ENCODE assay signal across 28 mouse cellular contexts in genomic region chrX:48181844-48182243, GRCm38 (mm10). TPM values are rescaled to one million over a fixed set of nuclear protein-coding genes. Genes with fewer than 3 reads are reported as not detected.
DNase-seq lines count a peak whose midpoint lies in the region; ATAC-seq and TF ChIP-seq lines count a peak whose summit lies in the region.
"Had no signal": no experiment of that assay in that cellular context is flagged by ENCODE, and none has a peak within 500 bp of the region (broad histone marks: within the 10 kb centered on the region; RNA-seq: fewer than 3 reads in every experiment).

No protein-coding gene starts in this region.

- H3K27me3 ChIP-seq in forebrain, postnatal 0 days (ENCODE audit: insufficient read depth, low read length) = no peaks in the 10 kb centered on the region
- H3K27me3 ChIP-seq in forebrain, embryonic 10.5 days (ENCODE audit: poor library complexity, severe bottlenecking) = no peaks in the 10 kb centered on the region
- H3K27me3 ChIP-seq: CH12.LX; embryonic facial prominence, embryonic 13.5 days; embryonic facial prominence, embryonic 15.5 days; forebrain, embryonic 13.5 days; forebrain, embryonic 15.5 days had no signal

- no peak for TF ChIP-seq CTCF in forebrain, postnatal 0 days (IDR thresholded peaks at IDR 0.05; ENCODE audit: low read depth)

- no peak overlapping the region for H3K27ac ChIP-seq in forebrain, postnatal 0 days (ENCODE audit: low read depth, low read length)
- no peak overlapping the region for H3K27ac ChIP-seq in forebrain, embryonic 10.5 days
- H3K27ac ChIP-seq: embryonic facial prominence, embryonic 13.5 days; embryonic facial prominence, embryonic 15.5 days; forebrain, embryonic 13.5 days; forebrain, embryonic 15.5 days had no signal

- H3K9me3 ChIP-seq in forebrain, postnatal 0 days (ENCODE audit: low read length) = no peaks in the 10 kb centered on the region
- H3K9me3 ChIP-seq in forebrain, embryonic 10.5 days = no peaks in the 10 kb centered on the region
- H3K9me3 ChIP-seq: embryonic facial prominence, embryonic 13.5 days; embryonic facial prominence, embryonic 15.5 days; forebrain, embryonic 13.5 days; forebrain, embryonic 15.5 days; G1E had no signal

- DNase-seq in forebrain, postnatal 0 days = peak; percentile 35
- DNase-seq in forebrain, embryonic 10.5 days (ENCODE audit: extremely low spot score, low spot score) = no peak
- DNase-seq in right cerebral cortex, adult 18-20 months = peak; percentile 8
- no peak for DNase-seq in right cerebral cortex, postnatal 4 days
- peak; percentile 20 for DNase-seq in brain, embryonic 18.5 days (ENCODE audit: low read depth, low spot score)
- no peak for DNase-seq in left cerebral cortex, adult 18-20 months (ENCODE audit: low spot score in 2 of 2)
- no peak for DNase-seq in left cerebral cortex, adult 8-10 months (ENCODE audit: low spot score in 2 of 2)
- DNase-seq: adrenal gland, adult 8-10 months; adrenal gland, postnatal 14 days; adrenal gland, postnatal 36 days; B cell, adult 2 months; cerebellum, adult 11 months; cerebellum, adult 18-20 months; cerebellum, adult 8-10 months; cerebellum, adult 9-11 months; cerebellum, postnatal 14 days; cerebellum, postnatal 36 days; embryo, embryonic 11 days had no signal

- no peak for ATAC-seq in forebrain, postnatal 0 days
- ATAC-seq: activated CD4-positive, CD25-positive, alpha-beta regulatory T cell, adult 4 months; CD4-positive, CD25-positive, alpha-beta regulatory T cell, adult 4 months; forebrain, embryonic 13.5 days; forebrain, embryonic 15.5 days; Patski had no signal

- H3K4me1 ChIP-seq in forebrain, postnatal 0 days (ENCODE audit: insufficient read depth) = no peaks in the 10 kb centered on the region
- H3K4me1 ChIP-seq in forebrain, embryonic 10.5 days = no peaks in the 10 kb centered on the region
- H3K4me1 ChIP-seq: embryonic facial prominence, embryonic 13.5 days; embryonic facial prominence, embryonic 15.5 days; forebrain, embryonic 13.5 days; forebrain, embryonic 15.5 days had no signal

- no peak overlapping the region for H3K9ac ChIP-seq in forebrain, postnatal 0 days
- H3K9ac ChIP-seq: embryonic facial prominence, embryonic 13.5 days; embryonic facial prominence, embryonic 15.5 days; forebrain, embryonic 13.5 days; forebrain, embryonic 15.5 days had no signal

- 73% methylated on average over 6 of the region's 6 CpGs for WGBS in forebrain, postnatal 0 days
- WGBS in forebrain, embryonic 10.5 days = 86% methylated on average over 6 of the region's 6 CpGs

- H3K4me3 ChIP-seq in forebrain, postnatal 0 days (ENCODE audit: low read depth, low read length) = no peak overlapping the region
- H3K4me3 ChIP-seq in forebrain, embryonic 10.5 days = no peak overlapping the region
- H3K4me3 ChIP-seq: embryonic facial prominence, embryonic 13.5 days; embryonic facial prominence, embryonic 15.5 days; erythroblast, embryonic 14.5 days; forebrain, embryonic 13.5 days; forebrain, embryonic 15.5 days had no signal

- H3K36me3 ChIP-seq in forebrain, postnatal 0 days (ENCODE audit: insufficient read depth) = peaks cover 12% of the 10 kb centered on the region
- peaks cover 21% of the 10 kb centered on the region for H3K36me3 ChIP-seq in forebrain, embryonic 10.5 days (replicated peaks)
- H3K36me3 ChIP-seq: embryonic facial prominence, embryonic 15.5 days had no signal

- H3K4me2 ChIP-seq in forebrain, postnatal 0 days (ENCODE audit: low read depth) = no peak overlapping the region
- H3K4me2 ChIP-seq: embryonic facial prominence, embryonic 13.5 days; embryonic facial prominence, embryonic 15.5 days; forebrain, embryonic 13.5 days; forebrain, embryonic 15.5 days had no signal

RNA-seq across cellular contexts. Expression of gene Zdhhc9, which starts 26.8 kb away (rescaled TPM):
- total RNA-seq in forebrain, postnatal 0 days (2014; rRNA removed) = 32.2 and 43.3 TPM in 2 replicates
- 4.2 and 5.3 TPM in 2 replicates for polyA plus RNA-seq in forebrain, postnatal 0 days (2015; fragmentation: Nextera tagmentation; extraction: Ambion mirVana)
- 3.0 and 3.6 TPM in 2 replicates for polyA plus RNA-seq in forebrain, embryonic 10.5 days (2016; fragmentation: Nextera tagmentation; extraction: Ambion mirVana)
- 10 to 100 TPM; 44.0 to 45.8 TPM for total RNA-seq in left cerebral cortex, adult 18-20 months (2021)
- 10 to 100 TPM; 45.9 to 53.5 (median 52.4) TPM for total RNA-seq in left cerebral cortex, adult 8-10 months (2022)

RNA-seq across cellular contexts. Expression of gene Sash3, which starts 35.6 kb away (rescaled TPM):
- 1.2 and 1.9 TPM in 2 replicates for total RNA-seq in forebrain, postnatal 0 days (2014; rRNA removed)
- polyA plus RNA-seq in forebrain, postnatal 0 days (2015; fragmentation: Nextera tagmentation; extraction: Ambion mirVana) = 1.1 and 1.3 TPM in 2 replicates
- polyA plus RNA-seq in forebrain, embryonic 10.5 days (2016; fragmentation: Nextera tagmentation; extraction: Ambion mirVana) = 1.0 and 1.4 TPM in 2 replicates
- total RNA-seq in left cerebral cortex, adult 18-20 months (2021) = 1 to 10 TPM; 1.6 to 1.7 TPM
- total RNA-seq in left cerebral cortex, adult 8-10 months (2022) = 1 to 10 TPM; 1.4 to 2.5 (median 1.9) TPM
- polyA plus RNA-seq: Patski had no signal

Comparison
In these comparisons a context has a peak if more than half of its experiments do, and no peak if none do; other contexts are left out.
1. DNase-seq: peak in forebrain, postnatal 0 days (single experiment), right cerebral cortex, adult 18-20 months (single experiment) and brain, embryonic 18.5 days (single experiment); none in forebrain, embryonic 10.5 days (single experiment), right cerebral cortex, postnatal 4 days (single experiment), left cerebral cortex, adult 18-20 months (0 of 2) and left cerebral cortex, adult 8-10 months (0 of 2).